ENCODE assay signal across 8 mouse cellular contexts in the genomic region with DNA sequence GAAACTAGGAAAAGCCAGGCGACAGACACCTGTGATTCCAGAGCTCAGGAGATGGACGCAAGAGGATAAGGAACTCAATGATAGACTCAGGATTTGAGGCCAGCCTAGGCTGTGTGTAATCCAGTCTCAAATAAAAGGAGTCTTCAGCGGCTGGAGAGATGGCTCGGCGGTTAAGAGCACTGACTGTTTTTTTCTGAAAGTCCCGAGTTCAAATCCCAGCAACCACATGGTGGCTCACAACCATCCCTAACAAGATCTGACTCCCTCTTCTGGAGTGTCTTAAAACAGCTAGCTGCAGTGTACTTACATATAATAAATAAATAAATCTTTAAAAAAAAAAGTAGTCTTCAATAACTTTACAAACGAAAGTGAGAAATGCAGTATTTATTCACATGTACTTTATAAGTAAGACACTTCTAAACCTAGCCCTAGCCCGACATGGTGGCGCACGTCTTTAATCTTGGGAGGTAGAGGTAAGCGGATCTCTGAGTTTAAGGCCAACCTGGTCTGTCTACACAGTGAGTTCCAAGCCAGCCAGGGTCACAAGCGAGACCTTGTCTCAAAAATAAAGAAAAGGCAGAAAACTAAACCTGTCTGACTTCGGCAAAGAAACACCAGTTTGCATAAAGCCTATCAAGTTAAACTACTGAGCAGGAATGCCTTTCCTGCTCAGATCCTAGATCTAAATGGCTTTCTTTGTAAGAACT. TPM values are rescaled to one million over a fixed set of nuclear protein-coding genes. Genes with fewer than 3 reads are reported as not detected.
A peak's percentile ranks its signal among the peaks of the same experiment; 100 is the strongest.
DNase-seq lines count a peak whose midpoint lies in the region; ATAC-seq lines count a peak whose summit lies in the region.

No protein-coding gene starts in this region.

- peak overlapping the region; percentile 94 for H3K9ac ChIP-seq in embryonic facial prominence, embryonic 13.5 days
- H3K9ac ChIP-seq in liver, embryonic 15.5 days = peak overlapping the region; percentile 85

- 21% methylated on average over 13 of the region's 13 CpGs for WGBS in embryonic facial prominence, embryonic 13.5 days
- 19% methylated on average over 13 of the region's 13 CpGs for WGBS in liver, embryonic 15.5 days (ENCODE audit: insufficient replicate concordance)

- H3K4me1 ChIP-seq in embryonic facial prominence, embryonic 13.5 days = peaks cover 7% of the 10 kb centered on the region
- H3K4me1 ChIP-seq in liver, embryonic 15.5 days (replicated peaks) = peaks cover 27% of the 10 kb centered on the region

- H3K27ac ChIP-seq in embryonic facial prominence, embryonic 13.5 days = peak overlapping the region; percentile 99
- H3K27ac ChIP-seq in liver, embryonic 15.5 days (replicated peaks) = peak overlapping the region; percentile 100

- no peaks in the 10 kb centered on the region for H3K36me3 ChIP-seq in embryonic facial prominence, embryonic 13.5 days
- H3K36me3 ChIP-seq in liver, embryonic 15.5 days (replicated peaks) = no peaks in the 10 kb centered on the region

- peak overlapping the region; percentile 74 for H3K4me2 ChIP-seq in embryonic facial prominence, embryonic 13.5 days
- peak overlapping the region; percentile 90 for H3K4me2 ChIP-seq in liver, embryonic 15.5 days

- peak overlapping the region; percentile 84 for H3K4me3 ChIP-seq in embryonic facial prominence, embryonic 13.5 days
- H3K4me3 ChIP-seq in liver, embryonic 15.5 days (replicated peaks) = peak overlapping the region; percentile 78

- peak; percentile 3 for DNase-seq in adrenal gland, postnatal 25 days
- DNase-seq in adrenal gland, adult 2 months = no peak
- peak; percentile 18 for DNase-seq in MN1 (ENCODE audit: low spot score)
- peak; percentile 12 for DNase-seq in hindlimb bud, embryonic 11.5 days (ENCODE audit: extremely low spot score, low read depth, low spot score)
- DNase-seq in spleen, postnatal 10 days (ENCODE audit: low spot score in 2 of 2) = peak; percentile 32 to 35
- DNase-seq in testis, postnatal 14 days (ENCODE audit: low spot score) = no peak

- ATAC-seq in embryonic facial prominence, embryonic 13.5 days (ENCODE audit: insufficient number of reproducible peaks, insufficient read depth, low FRiP score, low TSS enrichment, low read depth) = no peak
- no peak for ATAC-seq in liver, embryonic 15.5 days (ENCODE audit: insufficient read depth)

- H3K9me3 ChIP-seq in embryonic facial prominence, embryonic 13.5 days = no peaks in the 10 kb centered on the region
- H3K9me3 ChIP-seq in liver, embryonic 15.5 days (replicated peaks) = no peaks in the 10 kb centered on the region

- H3K27me3 ChIP-seq in embryonic facial prominence, embryonic 13.5 days = no peaks in the 10 kb centered on the region
- H3K27me3 ChIP-seq in liver, embryonic 15.5 days = no peaks in the 10 kb centered on the region

RNA-seq across cellular contexts. Expression of gene Trpm7, which starts 1.1 kb away (rescaled TPM):
- total RNA-seq in adrenal gland, postnatal 25 days (2021) = 47.1 and 54.7 TPM in 2 replicates
- total RNA-seq in adrenal gland, adult 2 months (2021) = 10 to 100 TPM; 35.8 to 41.1 TPM
- polyA plus RNA-seq in adrenal gland, adult 2 months (2012; rRNA removed) = 1.2 and 1.5 TPM in 2 replicates
- polyA plus RNA-seq in embryonic facial prominence, embryonic 13.5 days (2015; fragmentation: Nextera tagmentation; extraction: Ambion mirVana) = 64.0 and 65.6 TPM in 2 replicates
- 18.6 and 20.0 TPM in 2 replicates for polyA plus RNA-seq in liver, embryonic 15.5 days (2015; fragmentation: Nextera tagmentation; extraction: Ambion mirVana)

RNA-seq across cellular contexts. Expression of gene Sppl2a, which starts 58.1 kb away (rescaled TPM):
- 91.0 and 92.7 TPM in 2 replicates for total RNA-seq in adrenal gland, postnatal 25 days (2021)
- total RNA-seq in adrenal gland, adult 2 months (2021) = 10 to 100 TPM; 72.2 to 86.9 TPM
- 9.1 and 10.6 TPM in 2 replicates for polyA plus RNA-seq in adrenal gland, adult 2 months (2012; rRNA removed)
- 56.1 and 59.3 TPM in 2 replicates for polyA plus RNA-seq in embryonic facial prominence, embryonic 13.5 days (2015; fragmentation: Nextera tagmentation; extraction: Ambion mirVana)
- 20.0 and 25.3 TPM in 2 replicates for polyA plus RNA-seq in liver, embryonic 15.5 days (2015; fragmentation: Nextera tagmentation; extraction: Ambion mirVana)

Comparison
In these comparisons a context has a peak if more than half of its experiments do, and no peak if none do; other contexts are left out.
1. DNase-seq: peak in adrenal gland, postnatal 25 days (single experiment), MN1 (single experiment), hindlimb bud, embryonic 11.5 days (single experiment) and spleen, postnatal 10 days (2 of 2); none in adrenal gland, adult 2 months (single experiment) and testis, postnatal 14 days (single experiment).